Mouse (Mus musculus): ENCODE measurements around the gene Sft2d2.

Gene Sft2d2

GRCm38 (mm10) chr1:165195396-165195960, 1.2 kb upstream of the Sft2d2 start:
- no peak for TF ChIP-seq GATA4 (IDR thresholded peaks at IDR 0.05; ENCODE audit: insufficient replicate concordance, low read length)

GRCm38 (mm10) chr1:165194662-165195013, 400 bp upstream of the Sft2d2 start:
- TF ChIP-seq GATA4 (IDR thresholded peaks at IDR 0.05; ENCODE audit: insufficient replicate concordance, low read length), result no peak

GRCm38 (mm10) chr1:165193426-165193825, 812 bp downstream of the Sft2d2 start:
- no peak for TF ChIP-seq GATA4 (IDR thresholded peaks at IDR 0.05; ENCODE audit: insufficient replicate concordance, low read length)

- TF ChIP-seq GATA4 (IDR thresholded peaks at IDR 0.05; ENCODE audit: insufficient replicate concordance, low read length), result no peak
Measured at GRCm38 (mm10) chr1:165192714-165193264, 1.4 kb downstream of the Sft2d2 start.

GRCm38 (mm10) chr1:165192102-165192501, 2.1 kb downstream of the Sft2d2 start:
- no peak for TF ChIP-seq GATA4 (IDR thresholded peaks at IDR 0.05; ENCODE audit: insufficient replicate concordance, low read length)

GRCm38 (mm10) chr1:165191611-165192010, 2.6 kb downstream of the Sft2d2 start:
- no peak for TF ChIP-seq GATA4 (IDR thresholded peaks at IDR 0.05; ENCODE audit: insufficient replicate concordance, low read length)

- TF ChIP-seq GATA4 (IDR thresholded peaks at IDR 0.05; ENCODE audit: insufficient replicate concordance, low read length), result no peak
Measured at GRCm38 (mm10) chr1:165190571-165191273, 3.5 kb downstream of the Sft2d2 start.

GRCm38 (mm10) chr1:165190068-165190467, 4.2 kb downstream of the Sft2d2 start:
- TF ChIP-seq GATA4 (IDR thresholded peaks at IDR 0.05; ENCODE audit: insufficient replicate concordance, low read length), result no peak

- TF ChIP-seq GATA4 (IDR thresholded peaks at IDR 0.05; ENCODE audit: insufficient replicate concordance, low read length), result no peak
Measured at GRCm38 (mm10) chr1:165188806-165189580, 5.2 kb downstream of the Sft2d2 start.

GRCm38 (mm10) chr1:165187357-165187756, 6.9 kb downstream of the Sft2d2 start:
- TF ChIP-seq GATA4 (IDR thresholded peaks at IDR 0.05; ENCODE audit: insufficient replicate concordance, low read length), result no peak

GRCm38 (mm10) chr1:165186491-165186890, 7.7 kb downstream of the Sft2d2 start:
- TF ChIP-seq GATA4 (IDR thresholded peaks at IDR 0.05; ENCODE audit: insufficient replicate concordance, low read length), result no peak

GRCm38 (mm10) chr1:165185116-165185515, 9.1 kb downstream of the Sft2d2 start:
- TF ChIP-seq GATA4 (IDR thresholded peaks at IDR 0.05; ENCODE audit: insufficient replicate concordance, low read length), result no peak

- no peak for TF ChIP-seq GATA4 (IDR thresholded peaks at IDR 0.05; ENCODE audit: insufficient replicate concordance, low read length)
Measured at GRCm38 (mm10) chr1:165184178-165184577, 10.1 kb downstream of the Sft2d2 start.

GRCm38 (mm10) chr1:165183400-165183799, 10.8 kb downstream of the Sft2d2 start:
- TF ChIP-seq GATA4 (IDR thresholded peaks at IDR 0.05; ENCODE audit: insufficient replicate concordance, low read length), result no peak

GRCm38 (mm10) chr1:165179321-165179720, 14.9 kb downstream of the Sft2d2 start:
- no peak for TF ChIP-seq GATA4 (IDR thresholded peaks at IDR 0.05; ENCODE audit: insufficient replicate concordance, low read length)

GRCm38 (mm10) chr1:165178075-165178474, 16.2 kb downstream of the Sft2d2 start:
- peak; percentile 47; the same call in 1 of the 2 replicates for TF ChIP-seq GATA4 (IDR thresholded peaks at IDR 0.05; ENCODE audit: insufficient replicate concordance, low read length)

Measured in liver, adult (tissue).